Mouse (Mus musculus) brown adipose tissue, adult 24 weeks (tissue): Measurements from ENCODE around the gene Nelfa. TPM values are rescaled to one million over a fixed set of nuclear protein-coding genes. Genes with fewer than 3 reads are reported as not detected.
"Not testable (repeated sequence)": the region's sequence is repeated elsewhere in the genome, so short reads cannot be mapped to it uniquely, and the experiment has no call there.

Experiments
- H3K27ac ChIP-seq: fragments of 200-500 bp; replicated peaks from 2 replicates; pipeline ENCODE4 v1.5.1; 2012; ENCODE audit warnings: low read depth, mild to moderate bottlenecking, low read length
- H3K4me1 ChIP-seq: fragments of 200-500 bp; 2 replicates; pipeline ENCODE4 v1.6.1; 2012; ENCODE audit warnings: low read length, mixed read lengths; ENCODE audit not compliant: control insufficient read depth, insufficient read depth, insufficient read length
- H3K4me3 ChIP-seq: fragments of 200-500 bp; 2 replicates; pipeline ENCODE4 v1.5.1; 2012; ENCODE audit warnings: low read depth, mild to moderate bottlenecking, low read length, moderate library complexity; ENCODE audit not compliant: insufficient read depth
- polyA plus RNA-seq: library from polyadenylated mRNA; stranded (reverse); fragments of >200 nt; gene quantifications from 2 replicates; pipeline ENCODE4 v1.2.4, GENCODE M21; 2012; ENCODE audit not compliant: missing spikeins, insufficient read depth, insufficient read length

The Nelfa gene
- 8.4 and 9.2 TPM in 2 replicates for polyA plus RNA-seq

DNA sequence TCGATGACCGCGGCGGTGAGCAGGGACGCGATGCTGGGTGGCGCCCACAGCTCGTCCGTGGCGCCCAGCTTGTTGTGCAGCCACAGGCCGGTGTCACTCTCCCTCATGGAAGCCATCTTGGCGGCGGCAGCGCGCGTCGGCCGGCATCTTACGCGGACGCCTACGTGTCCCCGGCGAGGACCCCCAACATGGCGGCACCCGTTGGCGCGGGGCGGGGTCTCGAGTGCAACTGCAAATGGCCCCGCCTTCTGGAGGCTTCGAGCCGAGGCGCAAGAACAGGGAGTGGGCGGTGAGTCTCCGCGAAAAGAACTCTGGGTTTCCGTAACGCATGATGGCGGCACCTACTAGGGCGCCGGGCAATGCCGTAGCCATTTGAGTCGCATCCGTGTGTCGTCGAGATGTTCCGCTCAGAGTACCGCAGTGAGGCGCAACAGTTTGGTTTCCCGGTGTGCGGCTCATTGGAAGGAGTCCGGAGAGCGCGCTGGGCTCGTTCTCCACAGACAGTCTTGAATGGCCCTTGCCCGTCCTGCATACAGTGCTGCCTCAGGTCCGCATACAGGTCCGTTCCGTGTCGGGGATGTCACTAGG, at the start of gene Nelfa:
Gene Nelfa, minus strand, starts transcription at position 294 of the 588 bp plus-strand sequence.
- Histone ChIP-seq H3K27ac (peak within 1 kb of the TSS; percentile 84), H3K4me1 (peaks cover 9% of the 10 kb centered on the region), H3K4me3 (peak within 1 kb of the TSS; percentile 85)

DNA sequence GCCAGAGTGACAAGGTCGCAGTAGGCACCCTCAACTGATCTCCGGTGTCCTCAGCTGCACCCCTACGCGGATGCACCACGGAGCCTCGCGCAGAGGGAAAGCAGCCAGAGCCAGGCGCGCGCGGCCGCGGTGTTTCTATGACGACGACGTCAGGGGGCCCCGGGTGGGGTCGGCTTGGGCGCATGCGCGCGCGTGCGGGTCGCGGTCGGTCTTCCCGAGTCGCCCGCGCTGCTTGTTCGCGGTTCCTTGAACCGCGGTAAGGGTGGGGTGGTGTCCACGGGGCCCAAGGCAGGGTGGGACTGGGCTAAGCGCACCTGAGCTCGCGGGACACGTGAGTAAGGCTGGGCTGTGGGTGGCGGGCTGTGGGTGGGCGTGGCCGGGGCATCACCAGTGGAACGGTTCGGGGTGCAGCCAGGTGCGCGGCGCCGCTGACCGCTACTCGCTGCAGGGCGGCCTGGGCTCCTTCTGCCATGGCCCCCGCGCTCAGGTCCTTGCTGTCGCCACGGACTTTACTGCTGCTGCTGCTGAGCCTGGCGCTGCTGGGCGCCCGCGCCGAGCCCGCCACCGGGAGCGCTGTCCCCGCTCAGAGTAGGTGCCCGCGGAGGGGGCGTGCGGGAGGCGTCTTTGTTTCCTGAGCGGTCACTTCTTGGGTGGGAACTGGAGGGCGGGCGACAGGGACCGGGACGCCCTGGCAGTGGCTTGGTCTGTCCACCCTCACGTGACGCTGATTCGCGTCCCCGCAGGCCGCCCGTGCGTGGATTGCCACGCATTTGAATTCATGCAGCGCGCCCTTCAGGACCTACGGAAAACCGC, 47.3 kb upstream of the Nelfa start, which contains the start of gene Gm1673:
Gene Gm1673, plus strand, starts transcription at position 125 of the 813 bp plus-strand sequence.
- Histone ChIP-seq H3K27ac (no peak within 1 kb of the TSS), H3K4me3 (peak within 1 kb of the TSS; percentile 57), H3K4me1 (no peaks in the 10 kb centered on the region)

- Histone ChIP-seq H3K4me3 (peak overlapping the region; percentile 57), H3K4me1 (no peaks in the 10 kb centered on the region), H3K27ac (no peak overlapping the region)
These were observed 46.6 kb upstream of the Nelfa start for GRCm38 (mm10) chr5:33982731-33983259.

DNA sequence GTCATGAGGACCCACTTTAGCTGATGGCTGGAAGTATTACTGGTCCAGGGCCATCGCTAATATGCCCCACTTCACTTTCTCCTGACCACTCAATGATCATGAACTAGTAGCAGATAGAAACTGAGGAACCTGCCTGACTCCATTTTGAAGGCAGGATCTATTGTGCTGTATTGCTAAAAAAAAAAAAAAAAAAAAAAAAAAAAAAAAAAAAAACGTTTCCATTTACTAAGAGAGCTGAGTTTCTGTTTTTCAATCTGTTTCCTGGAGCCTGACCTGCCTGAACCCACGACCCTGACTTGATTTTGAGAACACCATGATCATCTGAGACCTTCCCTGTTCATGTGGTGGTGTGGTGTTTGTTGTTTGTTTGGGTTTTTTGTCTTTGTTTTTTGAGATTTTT, 40.1 kb upstream of the Nelfa start:
- Histone ChIP-seq H3K4me1 (no peaks in the 10 kb centered on the region), H3K27ac (no peak overlapping the region), H3K4me3 (no peak overlapping the region)

GRCm38 (mm10) chr5:33974736-33975135, 38.5 kb upstream of the Nelfa start:
- no peak overlapping the region for H3K4me3 ChIP-seq
- no peaks in the 10 kb centered on the region for H3K4me1 ChIP-seq
- no peak overlapping the region for H3K27ac ChIP-seq

DNA sequence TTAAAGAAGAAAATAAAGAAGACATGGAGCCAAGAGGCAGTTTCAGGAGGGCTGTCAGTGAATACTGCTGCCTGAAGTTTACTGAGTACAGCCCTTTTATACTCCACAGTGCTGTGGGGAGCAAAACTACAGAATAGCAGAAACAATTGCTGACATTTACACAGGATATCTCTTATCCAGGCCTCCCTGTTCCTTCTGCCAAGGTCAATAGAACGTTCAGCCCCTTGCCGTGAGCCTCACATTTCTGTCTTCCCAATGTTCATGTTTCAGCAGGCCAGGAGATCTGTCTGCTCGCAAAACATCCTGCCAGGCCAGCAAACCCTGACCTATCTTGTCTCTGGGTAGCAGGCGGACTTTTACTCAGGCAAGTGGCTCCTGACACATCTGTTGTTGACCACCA, 23.2 kb upstream of the Nelfa start:
- Histone ChIP-seq H3K27ac (peak overlapping the region; percentile 78), H3K4me1 (peaks cover 14% of the 10 kb centered on the region; the same call in 1 of the 2 replicates), H3K4me3 (no peak overlapping the region)

GRCm38 (mm10) chr5:33955868-33956267, 19.7 kb upstream of the Nelfa start:
- Histone ChIP-seq H3K4me1 (peaks cover 8% of the 10 kb centered on the region; the same call in 1 of the 2 replicates), H3K27ac (no peak overlapping the region)

GRCm38 (mm10) chr5:33954354-33954753, 18.1 kb upstream of the Nelfa start:
- Histone ChIP-seq H3K4me1 (no peaks in the 10 kb centered on the region), H3K4me3 (no peak overlapping the region), H3K27ac (no peak overlapping the region)

More at GRCm38 (mm10) chr5:33955868-33956267, 19.7 kb upstream of the Nelfa start:
- no peak overlapping the region for H3K4me3 ChIP-seq

DNA sequence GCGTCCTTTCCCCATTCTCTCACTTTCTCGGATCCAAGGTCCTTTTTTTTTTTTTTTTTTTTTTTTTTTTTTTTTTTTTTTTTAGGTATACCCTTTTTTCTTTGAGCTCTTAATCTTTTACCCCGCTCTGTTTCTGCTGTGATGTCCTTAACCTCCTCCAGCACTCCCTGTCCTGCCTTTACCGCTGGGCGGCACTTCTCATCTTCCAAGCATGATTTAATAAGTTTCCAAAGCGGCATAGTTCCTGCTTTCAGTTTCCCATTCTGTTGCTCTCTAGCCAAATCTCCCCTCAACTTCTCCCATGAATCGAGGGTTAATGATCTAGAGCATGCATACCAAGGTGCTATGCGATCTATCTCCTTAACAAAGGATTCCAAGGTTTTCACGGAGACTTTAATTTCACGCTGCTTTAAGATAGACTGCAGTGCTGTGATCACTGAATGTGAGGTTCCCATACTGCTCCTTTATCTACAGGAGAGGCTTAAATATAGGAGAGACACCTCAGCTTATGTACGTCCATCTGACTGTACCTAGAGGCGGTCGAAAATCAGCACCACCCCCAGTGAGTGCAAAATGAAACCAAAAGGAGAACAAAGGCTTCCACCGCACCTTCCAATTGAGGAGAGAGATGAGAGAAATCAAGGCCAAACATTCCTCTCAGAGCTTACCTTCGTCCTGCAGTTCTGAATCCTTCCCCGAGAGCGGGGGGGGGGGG, 17.4 kb upstream of the Nelfa start:
- H3K4me1 ChIP-seq = no peaks in the 10 kb centered on the region
- peak overlapping the region; percentile 27; the same call in 1 of the 2 replicates for H3K4me3 ChIP-seq
- H3K27ac ChIP-seq = no peak overlapping the region

DNA sequence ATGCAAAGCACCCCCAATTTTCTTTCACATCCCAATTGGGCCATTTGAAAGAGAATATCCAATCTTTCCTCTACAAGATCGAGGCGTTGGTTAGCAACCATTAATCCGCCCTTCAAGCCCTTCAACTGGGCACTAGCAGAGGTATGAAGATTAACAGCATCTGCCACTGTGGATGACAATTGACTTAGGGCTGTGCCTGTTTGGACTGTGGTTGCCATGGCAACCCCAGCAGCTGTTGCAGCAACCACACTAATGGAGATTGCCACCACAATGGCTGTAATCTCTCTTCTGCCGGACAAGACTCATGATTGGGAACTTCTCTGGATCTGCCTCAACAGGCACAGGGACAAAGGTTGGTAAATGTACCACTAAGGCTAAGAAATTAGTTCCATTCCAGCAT, 12.1 kb upstream of the Nelfa start:
- H3K27ac ChIP-seq = no peak overlapping the region
- no peak overlapping the region for H3K4me3 ChIP-seq
- H3K4me1 ChIP-seq = no peaks in the 10 kb centered on the region

DNA sequence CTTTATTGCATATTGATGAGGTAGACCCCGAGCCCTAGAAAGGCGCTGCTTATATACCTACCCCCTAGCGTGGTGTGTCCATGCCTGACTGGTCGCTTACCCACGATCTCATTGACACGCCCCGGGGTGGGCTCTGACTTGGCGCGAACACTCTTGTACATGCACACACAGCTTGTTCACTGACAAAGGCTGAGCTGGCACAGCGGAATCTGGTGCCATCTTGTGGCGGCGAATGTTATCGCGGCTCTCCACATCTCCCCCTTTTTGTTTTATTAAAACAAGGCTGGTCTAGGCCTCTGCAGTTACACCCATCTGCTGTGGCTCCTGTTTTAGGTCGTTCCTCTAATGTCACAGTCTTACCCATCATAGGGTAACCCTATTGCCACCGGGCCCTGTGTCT, 10.8 kb upstream of the Nelfa start:
- H3K27ac ChIP-seq, H3K4me1 ChIP-seq, H3K4me3 ChIP-seq: not testable (repeated sequence)

- Histone ChIP-seq H3K27ac (no peak overlapping the region), H3K4me3 (no peak overlapping the region), H3K4me1 (peaks cover 9% of the 10 kb centered on the region)
These were observed 2.2 kb upstream of the Nelfa start for GRCm38 (mm10) chr5:33938448-33938847.

DNA sequence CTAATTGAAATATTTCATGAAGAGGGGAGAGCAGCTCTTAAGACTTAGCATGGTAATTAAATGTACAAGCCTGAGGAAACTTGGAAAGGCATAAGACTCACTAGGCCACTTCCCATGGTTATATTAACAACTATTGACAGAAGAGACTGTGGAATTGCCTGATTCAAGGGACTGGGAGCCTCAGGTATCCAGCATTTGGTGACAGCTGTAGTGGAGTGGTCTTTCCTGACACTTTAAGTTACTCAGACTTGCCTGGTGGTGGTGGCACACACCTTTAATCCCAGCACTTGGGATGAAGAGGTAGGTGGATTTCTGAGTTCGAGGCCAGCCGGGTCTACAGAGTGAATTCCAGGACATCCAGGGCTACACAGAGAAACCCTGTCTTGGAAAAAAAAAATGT, 1.0 kb upstream of the Nelfa start:
- Histone ChIP-seq H3K4me3 (no peak overlapping the region), H3K4me1 (peaks cover 9% of the 10 kb centered on the region), H3K27ac (no peak overlapping the region)

- H3K4me1 ChIP-seq = peaks cover 9% of the 10 kb centered on the region
- peak overlapping the region; percentile 85 for H3K4me3 ChIP-seq
- peak overlapping the region; percentile 84 for H3K27ac ChIP-seq
These were observed 507 bp downstream of the Nelfa start for GRCm38 (mm10) chr5:33935700-33936111.

DNA sequence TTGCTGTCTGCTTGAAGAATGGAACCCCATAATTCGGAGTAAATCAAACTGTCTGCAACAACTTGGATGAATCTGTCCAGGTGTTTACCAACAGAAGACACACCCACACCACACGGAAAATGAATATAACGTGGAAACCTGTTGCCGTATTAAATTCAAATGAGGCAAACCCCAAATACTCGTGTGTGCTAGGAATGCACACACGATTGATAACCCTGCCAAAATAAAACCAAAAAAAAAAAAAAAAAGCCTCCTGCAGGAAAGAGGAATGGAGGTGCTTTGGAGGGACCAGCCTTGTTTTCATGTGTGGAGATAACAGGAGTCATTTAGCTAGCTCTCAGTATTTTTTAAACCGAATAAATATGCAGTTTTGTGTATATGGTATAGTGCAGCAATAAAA, 1.3 kb downstream of the Nelfa start:
- peak overlapping the region; percentile 11; the same call in 1 of the 2 replicates for H3K4me3 ChIP-seq
- H3K27ac ChIP-seq = no peak overlapping the region
- peaks cover 9% of the 10 kb centered on the region for H3K4me1 ChIP-seq
